Mouse (Mus musculus) gastrocnemius, adult 8-10 months (tissue): ENCODE data around the gene Kbtbd8. TPM values are rescaled to one million over a fixed set of nuclear protein-coding genes. Genes with fewer than 3 reads are reported as not detected.

Source experiments
- DNase-seq, 2 experiments: peaks; one replicate each; pipeline ENCODE4 v3.0.0; 2022; ENCODE audit warnings: low spot score in 2 of 2
- total RNA-seq, 4 experiments: library from RNA; stranded (reverse); gene quantifications; 2 replicates each; pipeline ENCODE4 v1.2.4; 2022

Kbtbd8 gene
- total RNA-seq, 4 experiments from 2014 or later = 2.1 to 4.6 (median 3.0) TPM

DNA sequence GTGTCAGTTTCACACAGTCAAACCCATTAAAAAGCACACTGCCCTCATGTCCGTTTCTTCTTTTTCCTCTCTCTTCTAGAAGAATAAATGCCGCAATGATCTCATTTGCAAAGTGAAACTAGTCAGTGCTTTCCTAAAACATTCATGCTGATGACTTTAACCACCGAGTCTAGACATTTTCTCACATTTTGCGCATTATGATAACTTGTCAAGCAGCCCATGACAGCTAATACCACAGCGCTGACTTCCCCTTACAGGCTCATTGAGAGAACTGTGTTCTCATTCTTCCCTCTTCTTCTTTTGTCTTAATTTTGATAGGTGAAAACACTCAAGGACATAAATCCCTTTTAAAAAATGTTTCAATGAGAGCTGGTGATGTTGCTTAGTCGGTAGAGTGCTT, 52.4 kb downstream of the Kbtbd8 start:
- DNase-seq = no peak

DNA sequence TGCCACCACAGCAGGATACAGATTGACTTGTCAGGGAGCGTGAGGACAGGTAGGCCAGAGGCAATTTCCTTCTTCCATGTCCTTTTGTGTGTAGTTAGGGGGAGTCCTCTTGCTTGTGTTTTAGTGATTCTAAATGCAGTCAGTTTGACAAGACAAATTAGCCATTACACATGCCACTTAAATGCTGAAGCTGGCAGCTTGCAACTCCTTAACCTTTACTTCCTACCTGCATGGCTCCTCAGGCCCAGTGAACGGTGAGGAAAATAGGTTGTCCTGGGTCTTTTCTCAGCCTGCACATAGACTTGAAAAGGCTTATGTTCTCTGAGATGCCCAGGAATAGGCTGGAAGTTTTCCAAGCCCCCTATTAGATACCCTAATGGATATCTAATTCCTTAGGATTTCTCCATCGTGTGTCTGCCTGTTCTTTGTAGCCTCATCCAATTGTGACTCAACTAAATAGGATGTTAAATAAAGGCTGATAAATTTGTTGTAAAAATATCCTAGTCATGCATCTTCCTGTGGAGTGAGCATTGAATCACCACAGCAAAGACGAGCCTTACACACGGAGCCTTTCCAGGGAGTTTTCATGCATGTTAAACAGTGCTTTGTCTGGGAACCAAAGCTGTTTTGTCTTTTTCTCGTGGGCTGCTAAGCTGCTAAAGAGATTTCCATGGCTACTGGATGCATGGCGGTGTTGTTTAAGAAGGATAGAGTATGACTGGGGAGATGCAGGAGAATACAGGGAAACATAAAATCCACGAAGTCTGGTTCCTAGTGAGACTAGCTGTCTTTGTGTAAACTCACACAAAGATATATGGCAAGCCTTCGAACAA, 57.5 kb downstream of the Kbtbd8 start:
- DNase-seq = no peak

Other genes starting within 250 kb of the Kbtbd8 start
- not detected for gene Gm10234, start 204.9 kb downstream of the Kbtbd8 start, total RNA-seq